Mouse (Mus musculus) activated CD4-positive, CD25-positive, alpha-beta regulatory T cell, adult 4 months (primary cell): ENCODE results near the gene Hspbap1. TPM values are rescaled to one million over a fixed set of nuclear protein-coding genes. Genes with fewer than 3 reads are reported as not detected.
A peak's percentile ranks its signal among the peaks of the same experiment; 100 is the strongest.

Source experiments
- ATAC-seq: one replicate; pipeline ENCODE4 v1.8.0; 2017
- polyA plus RNA-seq, 2 experiments: library from polyadenylated mRNA; unstranded; fragments of 100-300 nt; shearing (Covaris generic); gene quantifications; one replicate each; pipeline ENCODE4 v1.2.1; 2017

Hspbap1 gene
- polyA plus RNA-seq, 2 experiments from 2014 or later, result 22.4 to 28.9 TPM

DNA sequence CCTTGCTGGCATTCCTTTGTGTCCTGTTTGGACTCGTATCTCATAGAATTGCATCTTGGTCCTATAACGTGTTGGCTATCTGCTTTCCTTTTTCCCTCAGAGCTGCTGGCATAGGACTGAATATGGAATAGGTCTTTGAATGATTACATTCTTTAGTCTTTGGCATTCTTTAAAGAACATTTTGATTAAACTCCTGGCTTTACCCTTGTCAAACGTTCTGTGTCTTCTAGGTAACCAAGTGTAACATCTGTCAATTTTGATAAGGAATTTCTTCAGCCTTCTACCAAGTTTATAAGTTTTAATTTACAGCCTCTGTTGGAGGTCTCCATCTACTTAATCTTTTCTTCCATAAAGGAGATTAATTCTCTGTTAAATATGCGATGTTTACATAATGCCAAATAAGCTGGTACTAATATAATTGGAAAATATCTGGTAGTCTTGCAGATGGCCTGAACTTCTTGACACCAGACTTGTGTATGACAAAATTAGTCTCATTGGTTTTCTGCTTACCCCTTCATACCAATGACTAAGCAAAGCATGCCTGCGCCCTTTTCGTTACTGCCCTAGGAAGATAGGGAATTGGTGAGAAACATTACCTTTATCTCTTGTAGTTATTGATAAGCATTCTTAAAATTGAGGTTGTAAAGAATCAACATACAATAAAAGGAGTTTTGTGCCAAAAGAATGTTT, 36.9 kb downstream of the Hspbap1 start:
- no peak for ATAC-seq

DNA sequence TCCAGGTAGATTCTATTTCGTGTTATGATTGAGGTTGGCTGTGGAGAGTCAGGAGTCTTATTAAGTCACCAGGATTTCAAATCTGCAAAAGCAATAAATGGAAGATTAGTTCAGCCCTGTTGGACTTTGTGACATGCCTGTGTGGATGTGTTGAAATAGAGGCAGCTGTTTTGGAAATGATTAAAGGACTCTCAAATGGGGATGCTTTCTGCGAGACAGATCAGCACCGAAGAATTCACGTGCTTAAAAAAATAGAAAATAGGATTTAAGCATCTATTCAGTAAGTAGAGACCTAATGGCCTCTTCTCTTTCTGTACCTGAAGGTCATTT, 37.5 kb downstream of the Hspbap1 start:
- ATAC-seq, result no peak

DNA sequence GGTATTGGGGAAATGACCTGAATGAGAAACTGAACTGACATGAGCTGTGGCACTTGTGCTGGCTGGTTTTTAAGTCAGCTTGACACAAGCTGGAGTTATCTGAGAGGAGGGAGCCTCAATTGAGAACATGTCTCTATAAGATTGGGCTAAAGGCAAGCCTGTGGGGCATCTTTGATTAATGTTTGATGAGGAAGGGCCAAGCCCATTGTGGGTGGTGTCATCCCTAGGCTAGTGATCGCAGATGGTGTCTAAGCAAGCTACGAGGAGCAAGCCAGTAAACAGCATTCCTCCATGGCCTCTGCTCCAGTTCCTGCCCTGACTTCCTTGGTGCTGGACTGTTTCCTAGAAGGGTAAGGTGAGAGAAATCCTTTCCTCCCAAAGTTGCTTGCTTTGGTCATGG, 38.7 kb downstream of the Hspbap1 start:
- ATAC-seq, result no peak

GRCm38 (mm10) chr16:35813119-35813518, 42.9 kb downstream of the Hspbap1 start:
- ATAC-seq, result no peak

- peak; percentile 80 for ATAC-seq
Measured at GRCm38 (mm10) chr16:35817255-35818089, 47.3 kb downstream of the Hspbap1 start.

- ATAC-seq, result no peak
Measured at GRCm38 (mm10) chr16:35829999-35830398, 59.8 kb downstream of the Hspbap1 start.

DNA sequence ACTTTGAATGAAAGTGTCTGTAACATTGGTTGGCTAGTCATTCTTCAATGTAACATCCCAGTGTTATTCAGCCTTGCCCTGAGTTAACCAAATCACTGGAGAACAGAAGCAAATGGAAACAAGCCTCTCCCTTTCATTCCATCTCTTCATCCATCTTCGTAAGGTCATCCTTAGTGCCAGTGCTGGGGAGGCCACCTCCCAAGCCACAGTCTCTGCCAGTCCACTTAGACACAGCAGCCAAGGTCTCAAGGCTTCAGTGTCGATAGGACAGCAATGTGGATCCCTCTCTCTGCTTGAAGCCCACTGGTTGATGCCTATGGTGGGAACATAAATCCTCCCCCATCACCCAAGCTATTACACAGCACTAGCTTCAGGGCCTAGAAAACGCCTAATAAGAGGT, 62.8 kb downstream of the Hspbap1 start:
- ATAC-seq, result no peak

DNA sequence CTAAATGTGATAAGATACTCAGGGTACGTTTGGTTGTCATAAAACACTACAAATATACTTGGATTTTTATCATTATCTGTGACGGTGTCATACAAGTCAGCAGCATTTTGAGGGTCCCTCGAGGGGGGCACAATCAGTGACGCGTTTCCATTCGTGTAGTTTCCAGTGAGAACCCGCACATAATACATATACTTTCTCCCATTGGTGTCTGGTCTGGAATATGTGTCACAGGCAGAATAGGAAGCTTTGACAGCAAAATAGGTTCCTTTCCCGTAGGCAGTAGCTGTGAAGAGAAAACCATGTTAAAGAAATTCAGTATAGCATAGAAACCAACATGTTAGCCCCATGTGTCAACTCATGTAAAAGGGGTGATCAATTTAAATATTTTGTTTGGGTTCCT, 64.5 kb downstream of the Hspbap1 start:
- ATAC-seq, result no peak

DNA sequence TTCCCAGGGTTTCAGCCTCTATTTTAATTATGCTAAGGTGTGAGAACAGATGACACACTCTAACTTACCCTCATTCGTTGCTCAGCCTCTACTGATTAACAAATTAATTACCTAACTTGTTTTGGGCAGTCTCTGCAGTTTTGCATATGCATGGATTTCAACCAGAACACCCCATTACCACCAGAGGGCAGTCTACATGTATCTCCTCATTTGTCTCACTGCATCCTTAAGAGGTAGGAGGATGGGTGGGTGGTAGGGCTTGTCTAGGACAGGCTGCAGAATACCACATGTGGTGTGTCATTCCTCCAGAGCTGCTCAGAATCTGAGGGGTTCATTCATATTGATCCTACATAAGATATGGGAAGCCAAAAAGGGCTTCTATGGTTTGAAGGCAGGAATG, 69.5 kb downstream of the Hspbap1 start:
- ATAC-seq, result peak; percentile 47

- ATAC-seq, result no peak
Measured at GRCm38 (mm10) chr16:35847138-35847537, 77.0 kb downstream of the Hspbap1 start.

DNA sequence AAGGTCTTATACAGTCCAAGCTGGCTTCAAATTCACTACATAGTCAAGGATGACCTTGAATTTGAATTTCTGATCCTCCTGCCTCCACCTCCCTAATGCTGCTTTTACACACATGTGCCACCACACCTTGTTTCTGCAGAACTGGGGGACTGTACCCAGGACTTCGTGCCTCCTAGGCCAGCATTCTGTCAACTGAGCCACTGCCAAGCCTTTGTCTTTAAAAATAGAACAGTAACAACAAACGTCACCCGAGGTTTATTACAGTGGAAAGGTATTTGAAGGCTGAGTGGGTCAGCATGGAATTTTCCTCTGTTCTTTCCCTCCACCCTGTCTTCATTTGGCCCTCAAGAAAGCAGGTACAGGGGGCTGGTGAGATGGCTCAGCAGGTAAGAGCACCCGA, 85.7 kb downstream of the Hspbap1 start:
- ATAC-seq, result no peak

DNA sequence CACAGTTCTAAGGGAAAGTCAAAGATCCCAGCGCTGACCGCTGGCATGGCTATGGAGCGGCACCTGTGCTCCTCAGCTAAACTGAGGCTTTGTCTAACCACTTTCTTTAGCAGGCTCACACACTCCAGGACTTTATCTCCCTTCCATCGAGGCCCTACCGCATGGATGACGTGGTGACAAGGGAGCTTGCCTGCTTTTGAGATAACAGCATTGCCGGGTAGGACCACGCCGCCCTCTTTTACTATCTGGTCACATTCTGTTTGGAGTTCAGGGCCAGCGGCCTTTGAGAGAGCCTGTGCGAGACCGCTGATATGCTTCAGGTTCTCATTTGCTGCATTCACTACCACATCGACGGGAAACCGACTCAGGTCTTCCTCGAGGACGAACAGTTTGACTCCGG, 86.6 kb downstream of the Hspbap1 start:
- ATAC-seq, result no peak

DNA sequence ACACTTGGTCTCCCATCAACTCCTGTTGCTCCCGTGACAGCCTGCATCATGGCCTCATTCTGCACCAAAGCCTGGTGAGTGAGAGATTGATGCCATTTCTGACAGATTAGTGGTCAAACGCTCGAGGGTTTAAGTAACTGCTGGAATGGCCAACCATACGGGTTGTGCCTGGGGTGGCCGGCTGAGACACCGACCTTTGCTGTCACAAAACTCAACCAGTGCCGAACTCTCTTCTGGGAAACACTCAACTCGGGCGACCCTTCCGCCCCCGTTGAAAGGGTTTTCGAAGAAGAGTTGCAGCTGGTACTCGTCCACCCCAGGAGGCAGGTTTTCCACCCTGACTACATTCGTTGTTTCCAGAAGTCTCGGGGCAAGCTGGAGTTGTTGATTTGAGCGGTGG, 90.1 kb downstream of the Hspbap1 start:
- ATAC-seq, result no peak

DNA sequence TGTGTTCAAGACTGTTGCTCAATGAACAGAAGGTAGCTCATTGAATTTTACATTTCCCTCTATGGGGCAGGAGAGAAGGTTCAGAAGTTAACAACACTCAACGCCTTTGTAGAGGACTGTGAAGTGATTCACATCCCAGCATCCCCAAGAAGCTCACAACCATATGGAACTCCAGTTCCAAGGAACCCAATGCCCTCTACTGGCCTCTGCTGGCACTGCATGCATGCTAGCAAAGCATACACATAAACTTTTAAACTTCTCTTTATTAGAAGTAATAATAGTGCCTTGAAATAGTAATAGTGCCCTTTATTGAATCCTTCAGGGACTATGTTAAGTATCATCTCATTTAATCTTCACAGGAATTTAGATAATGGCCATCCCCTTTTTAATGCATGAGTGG, 91.9 kb downstream of the Hspbap1 start:
- ATAC-seq, result no peak

- no peak for ATAC-seq
Measured at GRCm38 (mm10) chr16:35867726-35868125, 97.6 kb downstream of the Hspbap1 start.

DNA sequence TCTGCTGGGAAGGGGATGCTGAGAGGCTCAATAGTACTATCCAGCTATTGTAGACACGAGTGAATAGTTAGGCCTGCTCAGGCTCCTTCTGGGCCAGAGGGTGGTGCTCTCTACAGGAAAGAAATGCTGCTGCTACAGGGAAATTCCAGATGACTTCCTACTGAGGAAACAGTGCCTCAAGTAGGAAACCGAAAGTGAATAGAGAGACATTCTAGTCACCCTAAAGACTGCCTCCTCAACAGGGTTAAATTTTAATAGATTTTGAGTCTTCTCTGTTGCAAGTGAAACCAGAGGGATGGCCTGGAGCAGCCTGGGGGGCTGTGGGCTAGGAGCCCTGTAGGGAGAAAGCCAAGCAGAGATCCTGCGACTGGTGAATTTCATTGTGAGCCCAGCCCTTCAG, 99.0 kb downstream of the Hspbap1 start:
- peak; percentile 79 for ATAC-seq

DNA sequence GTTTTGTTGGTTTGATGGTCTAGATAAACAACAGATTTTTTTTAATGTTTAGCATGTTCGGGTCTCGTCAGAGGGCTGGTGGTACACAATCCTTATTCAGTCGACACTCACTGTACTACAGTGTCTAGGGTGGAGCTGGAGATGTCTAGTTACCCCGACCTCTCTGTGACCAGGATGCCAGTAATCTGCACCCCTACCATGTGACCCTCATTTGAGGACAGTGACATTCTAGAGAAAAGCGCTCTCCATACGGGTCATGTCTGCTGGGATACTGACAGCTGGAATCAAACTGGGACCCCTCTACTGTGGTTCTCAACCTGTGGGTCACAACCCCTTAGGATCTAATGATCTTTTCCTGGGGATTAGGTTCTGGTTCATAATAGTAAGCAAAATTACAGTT, 99.5 kb downstream of the Hspbap1 start:
- ATAC-seq, result no peak

GRCm38 (mm10) chr16:35870581-35871047, 100.4 kb downstream of the Hspbap1 start:
- peak; percentile 1 for ATAC-seq

- ATAC-seq, result peak; percentile 48
Measured at GRCm38 (mm10) chr16:35871048-35871851, 101.1 kb downstream of the Hspbap1 start, which contains the start of gene Parp14. Parp14 (minus strand) TSS chr16:35871544.

- ATAC-seq, result no peak
Measured at GRCm38 (mm10) chr16:35871898-35872297, 101.7 kb downstream of the Hspbap1 start.

- ATAC-seq, result no peak
Measured at GRCm38 (mm10) chr16:35872410-35873006, 102.3 kb downstream of the Hspbap1 start.

DNA sequence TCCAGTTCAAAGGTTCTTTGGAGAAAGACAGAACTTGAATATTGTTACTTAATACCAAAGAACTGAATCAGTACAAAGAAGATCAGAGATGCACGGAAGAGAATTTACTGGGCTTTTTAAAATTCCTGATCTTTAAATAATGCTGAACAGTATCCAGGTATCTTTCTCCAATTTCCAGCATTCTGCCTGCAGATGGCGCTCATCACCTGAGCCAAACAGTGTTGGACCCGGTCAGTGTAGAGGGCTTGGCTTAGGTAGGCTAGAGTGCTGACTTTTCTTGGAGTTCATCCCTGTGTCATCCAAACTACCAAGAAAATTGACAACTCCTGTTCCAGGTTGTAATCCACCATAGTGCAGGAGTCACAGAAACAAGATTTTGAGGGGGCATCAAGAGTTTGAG, 104.2 kb downstream of the Hspbap1 start:
- no peak for ATAC-seq
